Mouse (Mus musculus) stomach, postnatal 0 days (tissue): ENCODE measurements around the gene Hpgd.

Source experiments
- CTCF ChIP-seq: IDR thresholded peaks from 2 replicates; pipeline ENCODE4 v1.5.1; 2016; ENCODE audit warnings: antibody characterized with exemption, low read depth, mild to moderate bottlenecking, moderate library complexity
- EP300 ChIP-seq: optimal IDR thresholded peaks from 2 replicates; pipeline ENCODE3; 2016; ENCODE audit warnings: antibody characterized with exemption

- TF ChIP-seq EP300 (no peak), CTCF (no peak)
Observed at GRCm38 (mm10) chr8:56304595-56304994, 10.2 kb downstream of the Hpgd start.
